Mouse (Mus musculus): ENCODE measurements around the gene Rps29. TPM values are rescaled to one million over a fixed set of nuclear protein-coding genes. Genes with fewer than 3 reads are reported as not detected.

Rps29 gene
- polyA plus RNA-seq, 1 experiment from 2014 or later: 1,031 TPM

GRCm38 (mm10) chr12:69147166-69147735 lies 11.7 kb downstream of the Rps29 start:
- no peak for ATAC-seq (replicated peaks)
- Histone ChIP-seq H3K4me3 (no peak overlapping the region), H3K9me3 (no peaks in the 10 kb centered on the region), H3K4me2 (no peak overlapping the region), H3K9ac (no peak overlapping the region), H3K27me3 (replicated peaks) (no peaks in the 10 kb centered on the region), H3K27ac (no peak overlapping the region), H3K4me1 (no peaks in the 10 kb centered on the region), H3K36me3 (replicated peaks) (no peaks in the 10 kb centered on the region)
- WGBS: 95% methylated on average over 5 of the region's 5 CpGs

GRCm38 (mm10) chr12:69143460-69143859 lies 15.5 kb downstream of the Rps29 start:
- Histone ChIP-seq H3K27me3 (replicated peaks) (no peaks in the 10 kb centered on the region), H3K4me3 (no peak overlapping the region), H3K4me2 (no peak overlapping the region), H3K9me3 (no peaks in the 10 kb centered on the region), H3K36me3 (replicated peaks) (no peaks in the 10 kb centered on the region), H3K9ac (no peak overlapping the region), H3K4me1 (no peaks in the 10 kb centered on the region), H3K27ac (no peak overlapping the region)
- 73% methylated on average over 6 of the region's 6 CpGs for WGBS
- ATAC-seq (replicated peaks): no peak

GRCm38 (mm10) chr12:69139841-69140240 lies 19.1 kb downstream of the Rps29 start:
- 90% methylated on average over 7 of the region's 7 CpGs for WGBS
- no peaks in the 10 kb centered on the region for H3K9me3 ChIP-seq
- no peaks in the 10 kb centered on the region for H3K27me3 ChIP-seq (replicated peaks)
- H3K4me3 ChIP-seq: no peak overlapping the region
- H3K36me3 ChIP-seq (replicated peaks): no peaks in the 10 kb centered on the region
- ATAC-seq (replicated peaks): no peak
- H3K4me1 ChIP-seq: no peaks in the 10 kb centered on the region
- no peak overlapping the region for H3K27ac ChIP-seq
- H3K9ac ChIP-seq: no peak overlapping the region
- H3K4me2 ChIP-seq: no peak overlapping the region

- no peak overlapping the region for H3K9ac ChIP-seq
- H3K4me3 ChIP-seq: no peak overlapping the region
- H3K36me3 ChIP-seq (replicated peaks): no peaks in the 10 kb centered on the region
- no peaks in the 10 kb centered on the region for H3K27me3 ChIP-seq (replicated peaks)
- WGBS: 85% methylated on average over 3 of the region's 3 CpGs
- H3K27ac ChIP-seq: no peak overlapping the region
- H3K9me3 ChIP-seq: no peaks in the 10 kb centered on the region
- H3K4me1 ChIP-seq: no peaks in the 10 kb centered on the region
- H3K4me2 ChIP-seq: no peak overlapping the region
- no peak for ATAC-seq (replicated peaks)
These were observed 19.8 kb downstream of the Rps29 start for GRCm38 (mm10) chr12:69139201-69139600.

GRCm38 (mm10) chr12:69131981-69132380 lies 27.0 kb downstream of the Rps29 start:
- H3K4me3 ChIP-seq: no peak overlapping the region
- no peaks in the 10 kb centered on the region for H3K4me1 ChIP-seq
- no peaks in the 10 kb centered on the region for H3K27me3 ChIP-seq (replicated peaks)
- WGBS: 11% methylated on average over 10 of the region's 10 CpGs
- no peaks in the 10 kb centered on the region for H3K36me3 ChIP-seq (replicated peaks)
- ATAC-seq (replicated peaks): 0 out of 2 replicates have a peak, but pooled peaks have one; percentile 62
- H3K9ac ChIP-seq: no peak overlapping the region
- no peak overlapping the region for H3K4me2 ChIP-seq
- no peaks in the 10 kb centered on the region for H3K9me3 ChIP-seq
- H3K27ac ChIP-seq: no peak overlapping the region

- no peaks in the 10 kb centered on the region for H3K4me1 ChIP-seq
- H3K9me3 ChIP-seq: no peaks in the 10 kb centered on the region
- no peak for ATAC-seq (replicated peaks)
- no peak overlapping the region for H3K4me2 ChIP-seq
- H3K27ac ChIP-seq: no peak overlapping the region
- H3K36me3 ChIP-seq (replicated peaks): no peaks in the 10 kb centered on the region
- no peaks in the 10 kb centered on the region for H3K27me3 ChIP-seq (replicated peaks)
- 85% methylated on average over 6 of the region's 6 CpGs for WGBS
- no peak overlapping the region for H3K9ac ChIP-seq
- H3K4me3 ChIP-seq: no peak overlapping the region
These were observed 27.7 kb downstream of the Rps29 start for GRCm38 (mm10) chr12:69131267-69131666.

- Histone ChIP-seq H3K27me3 (replicated peaks) (no peaks in the 10 kb centered on the region), H3K9me3 (no peaks in the 10 kb centered on the region), H3K36me3 (replicated peaks) (no peaks in the 10 kb centered on the region), H3K9ac (no peak overlapping the region), H3K27ac (no peak overlapping the region), H3K4me3 (no peak overlapping the region), H3K4me2 (no peak overlapping the region), H3K4me1 (no peaks in the 10 kb centered on the region)
- ATAC-seq (replicated peaks): no peak
- WGBS: 76% methylated on average over 12 of the region's 12 CpGs
These were observed 28.5 kb downstream of the Rps29 start for GRCm38 (mm10) chr12:69130486-69130885.

GRCm38 (mm10) chr12:69129634-69130310 lies 29.2 kb downstream of the Rps29 start:
- WGBS: 45% methylated on average over 18 of the region's 18 CpGs
- no peaks in the 10 kb centered on the region for H3K4me1 ChIP-seq
- no peak for ATAC-seq (replicated peaks)
- no peaks in the 10 kb centered on the region for H3K36me3 ChIP-seq (replicated peaks)
- H3K4me3 ChIP-seq: no peak overlapping the region
- no peak overlapping the region for H3K9ac ChIP-seq
- H3K27me3 ChIP-seq (replicated peaks): no peaks in the 10 kb centered on the region
- 0 out of 2 replicates have a peak overlapping the region, but pooled peaks have one; percentile 17 for H3K4me2 ChIP-seq
- no peaks in the 10 kb centered on the region for H3K9me3 ChIP-seq
- H3K27ac ChIP-seq: no peak overlapping the region

GRCm38 (mm10) chr12:69127626-69128025 lies 31.4 kb downstream of the Rps29 start:
- Histone ChIP-seq H3K27me3 (replicated peaks) (no peaks in the 10 kb centered on the region), H3K36me3 (replicated peaks) (no peaks in the 10 kb centered on the region), H3K27ac (no peak overlapping the region), H3K9me3 (no peaks in the 10 kb centered on the region), H3K4me2 (no peak overlapping the region), H3K4me3 (no peak overlapping the region), H3K4me1 (no peaks in the 10 kb centered on the region), H3K9ac (no peak overlapping the region)
- no peak for ATAC-seq (replicated peaks)
- 92% methylated on average over 3 of the region's 3 CpGs for WGBS

GRCm38 (mm10) chr12:69127170-69127569 lies 31.8 kb downstream of the Rps29 start:
- Histone ChIP-seq H3K9ac (no peak overlapping the region), H3K36me3 (replicated peaks) (no peaks in the 10 kb centered on the region), H3K27ac (no peak overlapping the region), H3K27me3 (replicated peaks) (no peaks in the 10 kb centered on the region), H3K4me1 (no peaks in the 10 kb centered on the region), H3K4me3 (no peak overlapping the region), H3K4me2 (no peak overlapping the region), H3K9me3 (no peaks in the 10 kb centered on the region)
- no peak for ATAC-seq (replicated peaks)
- WGBS: 93% methylated on average over 5 of the region's 5 CpGs

GRCm38 (mm10) chr12:69125066-69125465 lies 33.9 kb downstream of the Rps29 start:
- Histone ChIP-seq H3K4me3 (no peak overlapping the region), H3K9ac (no peak overlapping the region), H3K27me3 (replicated peaks) (no peaks in the 10 kb centered on the region), H3K4me1 (no peaks in the 10 kb centered on the region), H3K4me2 (no peak overlapping the region), H3K36me3 (replicated peaks) (no peaks in the 10 kb centered on the region), H3K27ac (no peak overlapping the region), H3K9me3 (no peaks in the 10 kb centered on the region)
- no peak for ATAC-seq (replicated peaks)
- 89% methylated on average over 5 of the region's 5 CpGs for WGBS

GRCm38 (mm10) chr12:69122801-69123200 lies 36.2 kb downstream of the Rps29 start:
- no peak overlapping the region for H3K4me3 ChIP-seq
- 92% methylated on average over 11 of the region's 11 CpGs for WGBS
- no peak overlapping the region for H3K27ac ChIP-seq
- H3K9me3 ChIP-seq: no peaks in the 10 kb centered on the region
- ATAC-seq (replicated peaks): no peak
- no peaks in the 10 kb centered on the region for H3K4me1 ChIP-seq
- H3K9ac ChIP-seq: no peak overlapping the region
- H3K27me3 ChIP-seq (replicated peaks): no peaks in the 10 kb centered on the region
- no peak overlapping the region for H3K4me2 ChIP-seq
- H3K36me3 ChIP-seq (replicated peaks): no peaks in the 10 kb centered on the region

GRCm38 (mm10) chr12:69119908-69120307 lies 39.1 kb downstream of the Rps29 start:
- Histone ChIP-seq H3K9me3 (no peaks in the 10 kb centered on the region), H3K9ac (no peak overlapping the region), H3K4me3 (no peak overlapping the region), H3K36me3 (replicated peaks) (no peaks in the 10 kb centered on the region), H3K27ac (no peak overlapping the region), H3K4me1 (no peaks in the 10 kb centered on the region), H3K27me3 (replicated peaks) (no peaks in the 10 kb centered on the region), H3K4me2 (no peak overlapping the region)
- ATAC-seq (replicated peaks): no peak
- WGBS: 90% methylated on average over 6 of the region's 6 CpGs
